Mouse (Mus musculus): ENCODE results near the gene Rap1gds1.

Rap1gds1 gene

GRCm38 (mm10) chr3:138937241-138937640 is 137.8 kb downstream of the Rap1gds1 start:
- DNase-seq, result no peak

DNA sequence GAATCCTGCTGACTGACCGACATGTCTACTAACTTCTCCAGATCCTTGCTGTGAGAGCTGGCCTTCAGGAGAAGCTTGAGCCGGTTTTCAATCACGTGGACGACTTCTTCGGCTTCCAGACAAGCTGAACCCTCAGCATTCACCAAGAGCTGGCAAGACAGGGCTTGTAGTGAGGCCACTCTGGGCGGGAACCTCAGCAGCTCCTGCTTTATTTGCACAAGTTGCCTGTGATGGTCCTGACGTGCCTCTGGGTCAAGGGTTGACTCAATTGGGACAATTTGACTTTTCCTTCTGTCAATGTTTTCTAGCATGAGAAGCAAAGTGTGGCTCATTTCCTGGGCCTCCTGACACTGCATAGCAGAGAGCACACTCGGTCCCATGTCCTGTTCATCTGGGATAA is 138.2 kb downstream of the Rap1gds1 start:
- no peak for DNase-seq

DNA sequence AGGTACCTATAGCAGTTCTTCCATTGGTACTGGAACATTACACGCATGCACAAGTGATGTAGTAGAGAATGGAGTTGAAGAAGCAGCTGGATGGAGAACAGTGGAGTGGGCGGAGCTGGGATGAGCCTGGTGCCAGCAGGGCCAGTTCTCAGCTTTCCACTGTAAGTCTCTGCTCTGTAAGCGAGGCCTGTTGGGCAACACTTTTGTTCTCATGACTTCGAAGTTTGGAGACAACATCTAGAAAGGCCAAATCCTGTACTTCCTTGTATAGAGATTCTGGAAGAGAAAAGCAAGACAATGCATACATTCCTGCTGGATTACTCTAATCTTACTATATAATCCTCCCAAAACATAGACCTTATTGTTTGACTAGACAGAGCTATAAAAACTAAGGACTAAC is 147.6 kb downstream of the Rap1gds1 start:
- no peak for DNase-seq

GRCm38 (mm10) chr3:138926161-138926560 is 148.8 kb downstream of the Rap1gds1 start:
- DNase-seq, result no peak

DNA sequence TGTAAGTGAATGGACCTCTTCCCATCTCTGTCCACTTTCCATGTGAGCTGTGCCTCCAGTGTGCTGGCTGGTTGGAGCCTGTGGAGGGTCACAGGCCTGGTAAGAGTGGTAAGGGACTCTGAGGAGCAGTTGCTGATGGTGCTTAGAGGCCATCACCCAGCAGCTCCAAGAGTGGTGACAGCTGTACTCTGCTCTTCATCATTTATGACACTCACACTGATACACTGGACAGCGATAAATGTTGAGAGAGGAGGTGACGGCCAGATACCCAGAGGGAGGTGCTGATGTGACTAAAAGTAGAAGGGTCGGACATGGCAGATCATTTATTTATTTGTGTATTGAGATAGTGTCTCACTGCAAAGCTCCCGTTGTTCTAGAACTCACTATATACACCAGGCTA is 156.8 kb downstream of the Rap1gds1 start:
- DNase-seq, result no peak

GRCm38 (mm10) chr3:138917016-138917415 is 158.0 kb downstream of the Rap1gds1 start:
- no peak for DNase-seq

DNA sequence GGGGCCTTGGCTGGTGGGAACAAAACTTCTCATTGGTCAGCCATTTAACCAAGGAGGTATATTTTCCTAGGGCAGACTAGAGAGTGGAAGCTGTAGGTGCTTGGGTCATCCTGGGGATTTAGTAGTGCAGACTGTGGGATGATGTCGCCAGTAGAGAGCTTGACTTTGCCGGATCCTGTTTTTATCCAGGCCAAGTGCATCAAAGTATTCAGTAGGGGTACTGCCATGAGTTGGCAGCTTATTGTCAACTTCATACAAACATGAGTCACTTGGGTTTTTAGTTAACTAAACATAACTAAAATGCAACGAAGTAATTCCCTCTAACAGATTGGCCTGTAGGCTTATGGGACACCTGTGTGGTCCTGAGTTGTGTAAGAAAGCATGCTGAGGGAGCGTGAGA is 158.4 kb downstream of the Rap1gds1 start:
- DNase-seq, result no peak

- no peak for DNase-seq
Observed at GRCm38 (mm10) chr3:138914626-138915288, 160.2 kb downstream of the Rap1gds1 start.

DNA sequence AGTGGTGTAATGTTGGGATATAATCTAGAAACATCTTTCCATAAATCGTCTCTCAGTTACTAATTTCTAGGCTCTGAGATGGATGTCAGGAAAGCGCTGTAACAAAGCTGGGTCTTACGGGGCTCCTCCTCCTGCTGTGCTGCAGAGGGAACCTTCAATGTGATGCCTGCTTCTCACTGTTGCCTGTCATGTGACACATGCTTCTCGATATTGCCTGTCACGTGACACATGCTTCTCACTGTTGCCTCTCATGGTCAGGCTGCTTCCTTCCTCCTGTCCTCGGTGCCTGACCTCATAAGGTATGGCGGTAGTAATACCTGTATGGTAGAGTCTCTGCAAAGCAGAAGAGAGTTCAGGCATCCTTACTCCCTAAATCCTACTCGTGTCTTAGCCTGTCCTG is 162.5 kb downstream of the Rap1gds1 start:
- no peak for DNase-seq

- no peak for DNase-seq
Observed at GRCm38 (mm10) chr3:138909313-138909712, 165.7 kb downstream of the Rap1gds1 start.

- DNase-seq, result peak; percentile 66
Observed at GRCm38 (mm10) chr3:138906112-138906880, 168.7 kb downstream of the Rap1gds1 start.

- DNase-seq, result no peak
Observed at GRCm38 (mm10) chr3:138905678-138906077, 169.3 kb downstream of the Rap1gds1 start.

DNA sequence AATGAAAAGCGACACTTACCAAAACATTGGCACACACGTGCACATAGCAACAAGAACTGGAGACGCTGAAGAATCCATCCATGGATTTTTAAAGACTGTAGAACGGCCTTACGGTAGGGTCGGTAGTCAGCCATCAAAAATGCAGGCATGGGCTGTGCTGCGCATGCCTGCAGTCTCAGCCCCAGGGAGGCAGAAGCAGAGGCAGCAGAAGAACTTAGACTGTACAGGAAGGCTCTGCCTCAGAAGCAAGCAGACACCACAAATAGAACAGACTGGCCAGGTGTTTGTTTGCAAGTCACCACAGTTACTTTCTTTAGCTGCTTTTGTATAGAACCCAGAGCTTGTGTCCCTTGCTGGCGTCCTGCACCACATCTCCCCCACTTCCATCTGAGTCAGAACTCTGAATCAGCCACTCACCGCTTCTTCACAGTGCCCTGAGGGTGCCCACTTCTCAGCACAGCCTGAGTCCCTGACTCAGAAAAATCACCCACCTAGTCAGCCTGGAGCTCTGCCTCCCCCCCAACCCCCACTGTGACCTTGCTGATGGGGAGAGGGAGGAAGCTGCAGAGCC is 174.3 kb downstream of the Rap1gds1 start:
- DNase-seq, result no peak

DNA sequence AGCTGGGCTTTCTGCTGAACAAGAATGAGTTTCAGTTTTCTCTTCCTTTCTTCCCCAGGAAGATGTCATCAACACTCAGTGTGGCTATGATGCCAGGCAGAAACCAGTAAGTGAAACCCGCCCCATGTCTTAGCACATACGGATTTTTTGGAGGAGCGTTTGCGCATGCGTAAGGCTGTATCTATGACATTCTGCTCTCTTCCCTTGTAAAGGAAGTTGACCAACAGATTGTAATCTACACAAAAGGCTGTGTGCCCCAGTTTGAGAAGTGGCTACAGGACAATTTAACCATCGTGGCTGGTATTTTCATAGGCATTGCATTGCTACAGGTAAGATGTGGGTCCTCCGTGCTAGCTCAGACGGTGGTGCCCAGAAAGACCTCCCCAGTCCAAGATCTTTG is 176.9 kb downstream of the Rap1gds1 start:
- DNase-seq, result no peak

DNA sequence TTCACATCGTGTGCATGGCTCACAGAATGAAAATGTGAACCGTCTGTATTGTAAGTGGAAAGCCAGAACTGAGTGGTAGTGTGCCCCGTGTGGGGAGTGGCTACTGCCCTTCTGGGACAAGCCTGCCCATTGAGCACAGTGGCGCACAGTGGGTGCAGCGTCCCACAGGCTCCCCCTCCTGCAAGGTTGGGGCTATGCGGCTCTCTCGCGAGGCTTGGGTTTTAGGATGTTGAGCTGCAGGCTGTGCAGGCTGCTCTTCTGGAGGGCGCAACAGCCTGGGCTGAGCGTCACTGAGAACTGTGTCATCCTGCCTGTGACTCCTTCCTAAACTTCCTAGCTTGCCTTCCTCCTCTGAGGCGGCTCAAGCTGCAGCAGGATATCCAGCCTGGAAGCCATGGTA is 177.5 kb downstream of the Rap1gds1 start:
- DNase-seq, result no peak

GRCm38 (mm10) chr3:138893520-138893919 is 181.5 kb downstream of the Rap1gds1 start:
- no peak for DNase-seq

- no peak for DNase-seq
Observed at GRCm38 (mm10) chr3:138889769-138890295, 185.2 kb downstream of the Rap1gds1 start.

- no peak for DNase-seq
Observed at GRCm38 (mm10) chr3:138889214-138889613, 185.8 kb downstream of the Rap1gds1 start.

DNA sequence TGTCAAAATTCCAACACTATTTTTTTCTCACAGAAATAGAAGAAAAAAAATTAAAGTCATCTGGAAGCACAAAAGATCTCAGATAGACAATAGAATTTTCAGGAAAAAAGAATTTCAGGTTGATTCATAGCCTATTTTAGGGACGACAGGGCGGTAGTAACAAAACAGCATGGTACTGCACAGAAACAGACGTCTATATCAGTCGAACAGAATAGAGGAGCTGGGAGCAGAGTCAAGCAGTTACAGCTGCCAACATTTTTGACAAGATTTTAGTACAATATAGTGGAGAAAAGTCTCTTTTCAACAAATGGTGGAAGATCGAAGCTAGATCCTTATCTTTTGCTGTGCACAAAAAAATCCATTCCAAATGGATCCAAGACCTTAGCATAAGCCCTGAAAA is 188.9 kb downstream of the Rap1gds1 start:
- no peak for DNase-seq

DNA sequence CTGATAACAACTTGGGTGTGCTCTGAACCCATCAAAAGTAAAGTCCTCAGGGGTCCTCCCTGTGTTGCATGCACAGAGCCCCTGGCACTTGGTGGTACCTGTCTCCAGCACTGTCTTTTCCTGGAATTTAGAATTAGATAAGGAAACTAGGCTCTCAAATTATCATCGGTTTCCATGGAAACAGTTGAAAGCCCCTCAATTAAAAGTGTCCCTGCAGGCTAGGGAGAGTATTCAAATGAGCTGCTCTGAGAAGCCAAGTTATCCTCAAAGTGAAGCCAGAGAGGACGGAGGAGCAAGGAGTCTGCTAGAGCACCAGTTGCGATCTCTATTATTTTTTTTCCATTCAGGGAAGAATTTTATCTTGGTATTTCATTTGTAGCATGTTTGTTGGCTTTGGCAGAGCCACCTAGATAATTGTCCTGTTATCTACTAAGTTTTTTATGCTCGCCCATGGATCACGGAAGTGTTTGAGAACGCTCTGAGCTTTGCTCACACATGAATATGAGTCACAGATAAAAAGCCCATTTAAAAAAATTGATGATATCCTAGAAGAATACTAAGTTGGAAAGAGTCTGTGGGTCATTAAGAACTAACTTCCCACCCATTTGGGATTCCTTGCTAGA is 193.2 kb downstream of the Rap1gds1 start:
- DNase-seq, result no peak

DNA sequence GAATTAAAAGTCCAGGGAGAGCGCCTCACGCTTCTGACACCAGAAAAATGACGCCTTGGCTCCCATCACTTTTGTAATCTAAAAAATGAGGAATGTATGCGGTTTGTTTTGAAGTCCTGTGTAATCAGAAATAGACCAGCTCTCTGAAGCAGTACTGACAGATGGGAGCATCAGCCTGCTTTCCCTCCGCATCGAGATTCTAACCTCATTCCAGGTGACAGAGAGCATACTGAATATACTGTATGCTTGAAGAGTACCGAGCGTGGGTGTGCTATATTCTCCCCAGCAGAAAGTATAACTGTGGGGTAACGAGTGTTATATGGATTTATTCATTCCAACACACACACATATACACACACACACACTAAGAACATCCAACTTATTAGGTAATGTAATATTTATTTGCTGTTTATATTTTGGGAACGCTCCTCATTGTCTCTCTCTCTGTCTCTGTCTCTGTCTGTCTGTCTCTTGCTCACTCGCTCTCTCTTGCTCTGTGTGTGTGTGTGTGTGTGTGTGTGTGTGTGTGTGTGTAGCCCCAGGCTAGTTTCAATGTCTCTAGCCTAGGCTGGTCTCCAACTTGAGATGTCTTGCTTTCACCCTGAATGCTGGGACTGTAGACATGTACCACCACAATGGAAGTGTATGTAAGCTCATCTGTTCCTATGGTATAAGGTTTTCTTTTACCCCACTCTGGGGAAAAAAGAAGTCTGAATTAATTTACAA is 193.8 kb downstream of the Rap1gds1 start:
- DNase-seq, result no peak

GRCm38 (mm10) chr3:138877741-138878140 is 197.3 kb downstream of the Rap1gds1 start:
- DNase-seq, result no peak

DNA sequence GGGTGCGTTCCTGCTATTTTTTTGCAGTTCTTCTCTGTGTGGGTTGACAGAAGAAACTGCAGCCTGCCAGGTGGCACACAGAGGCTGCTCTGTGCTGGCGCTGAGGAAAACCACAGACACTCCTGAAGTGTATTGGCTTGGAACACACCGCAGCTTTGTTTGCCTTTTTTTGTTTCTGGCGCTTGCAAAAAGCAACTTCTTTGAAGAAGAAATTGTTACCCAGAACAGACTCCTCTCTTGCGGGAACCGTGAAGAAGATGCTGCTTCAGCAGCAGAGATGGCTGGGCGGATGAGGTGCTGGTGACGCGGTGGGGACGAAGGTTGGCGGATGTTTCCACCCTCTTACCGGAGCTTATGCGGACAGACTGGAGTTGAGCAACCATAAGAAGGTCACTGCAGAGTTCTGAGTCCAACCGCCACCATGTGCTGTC is 198.1 kb downstream of the Rap1gds1 start:
- DNase-seq, result no peak

Data from right cerebral cortex, postnatal 4 days (tissue).